Mouse (Mus musculus) liver, embryonic 14.5 days (tissue): ENCODE data around the gene Hoxa6. TPM values are rescaled to one million over a fixed set of nuclear protein-coding genes. Genes with fewer than 3 reads are reported as not detected.

Experiments used
- ATAC-seq: fragments of 200-750 bp; cut with Nextera tagmentation; 2 replicates; pipeline ENCODE4 v1.8.0; 2017; ENCODE audit warnings: moderate number of reproducible peaks, mild to moderate bottlenecking, moderate library complexity; ENCODE audit not compliant: insufficient read depth
- DNase-seq, 3 experiments: peaks; one replicate each; pipeline ENCODE4 v3.0.0-alpha.2; 2012 to 2013; ENCODE audit warnings: low read depth in 3 of 3, low spot score in 3 of 3
- H3K27ac ChIP-seq: fragments of 300-500 bp; sonication (generic); 2 replicates; pipeline ENCODE4 v1.5.1; 2014; ENCODE audit warnings: moderate library complexity, mild to moderate bottlenecking, control low read depth, inconsistent platforms
- H3K27me3 ChIP-seq: fragments of 300-500 bp; sonication (generic); 2 replicates; pipeline ENCODE4 v1.6.1; 2014; ENCODE audit warnings: mild to moderate bottlenecking, low read length, moderate library complexity; ENCODE audit not compliant: control insufficient read depth, insufficient read depth
- H3K36me3 ChIP-seq: fragments of 300-500 bp; sonication (generic); replicated peaks from 2 replicates; pipeline ENCODE4 v1.6.1; 2014; ENCODE audit warnings: low read depth; ENCODE audit not compliant: control insufficient read depth, insufficient read depth
- H3K4me1 ChIP-seq, 2 experiments: fragments of 200-500 bp in 1 of 2; fragments of 300-500 bp in 1 of 2; sonication (generic) in 1 of 2; replicated peaks; 2 replicates each; pipeline ENCODE4 v1.6.1; 2012 to 2014; ENCODE audit warnings: antibody characterized with exemption in 1 of 2, inconsistent platforms in 1 of 2, low read length in 1 of 2; ENCODE audit not compliant: control insufficient read depth in 2 of 2, insufficient read depth in 2 of 2
- H3K4me2 ChIP-seq: fragments of 300-500 bp; sonication (generic); 2 replicates; pipeline ENCODE4 v1.6.1; 2014; ENCODE audit warnings: low read depth, mild to moderate bottlenecking, control low read depth, moderate library complexity
- H3K4me3 ChIP-seq, 2 experiments: fragments of 200-500 bp in 1 of 2; fragments of 300-500 bp in 1 of 2; sonication (generic) in 1 of 2; 2 replicates each; pipeline ENCODE4 v1.5.1; 2012 to 2014; ENCODE audit warnings: low read depth in 2 of 2, low read length in 2 of 2, mild to moderate bottlenecking in 2 of 2, control low read depth in 1 of 2, inconsistent platforms in 1 of 2, moderate library complexity in 1 of 2; ENCODE audit not compliant: insufficient read depth in 1 of 2
- H3K9ac ChIP-seq: fragments of 300-500 bp; sonication (generic); replicated peaks from 2 replicates; pipeline ENCODE4 v1.6.1; 2014; ENCODE audit warnings: mild to moderate bottlenecking, control low read depth, moderate library complexity
- H3K9me3 ChIP-seq: fragments of 300-500 bp; sonication (generic); 2 replicates; pipeline ENCODE4 v1.6.1; 2016; ENCODE audit warnings: low read length, mixed read lengths; ENCODE audit not compliant: control insufficient read depth
- CTCF ChIP-seq: IDR thresholded peaks from 2 replicates; pipeline ENCODE4 v1.5.1; 2016; ENCODE audit warnings: antibody characterized with exemption, low read depth, control low read depth
- EP300 ChIP-seq: IDR thresholded peaks from 2 replicates; pipeline ENCODE4 v1.6.1; 2016; ENCODE audit warnings: antibody characterized with exemption, low read depth
- WGBS: fragments of 180-500 bp; shearing (Covaris S2); extraction: QIAGEN DNeasy Blood & Tissue Kit; methylation state at CpG from one replicate; pipeline ENCODE4 v1.1.7; 2014; ENCODE audit not compliant: insufficient replicate concordance; 5-methylcytosine and 5-hydroxymethylcytosine counted together
- polyA plus RNA-seq, 2 experiments: library from polyadenylated mRNA; depleted of rRNA in 1 of 2; stranded (reverse) in 1 of 2; unstranded in 1 of 2; fragments of >200 nt; fragmentation: Nextera tagmentation in 1 of 2; extraction: Ambion mirVana in 1 of 2; gene quantifications; 2 replicates each; pipeline versions ENCODE4 v1.2.1 to v1.2.3; 2012 to 2014

Gene Hoxa6
- polyA plus RNA-seq, 2 experiments, result not detected

- Histone ChIP-seq H3K36me3 (no peaks in the 10 kb centered on the region), H3K9me3 (no peaks in the 10 kb centered on the region), H3K9ac (no peak overlapping the region), H3K4me3 (no peak overlapping the region), H3K4me1 (no peaks in the 10 kb centered on the region), H3K27ac (no peak overlapping the region), H3K4me2 (no peak overlapping the region), H3K27me3 (peaks cover 98% of the 10 kb centered on the region)
- 1% methylated on average over 23 of the region's 23 CpGs for WGBS
- DNase-seq, result no peak
- no peak for ATAC-seq
- TF ChIP-seq EP300 (no peak), CTCF (no peak)
Observed at GRCm38 (mm10) chr6:52247766-52248637, 39.5 kb upstream of the Hoxa6 start.

- 1% methylated on average over 3 of the region's 3 CpGs for WGBS
- no peak for TF ChIP-seq CTCF
- no peak for TF ChIP-seq EP300
- Histone ChIP-seq H3K9me3 (no peaks in the 10 kb centered on the region), H3K4me1 (no peaks in the 10 kb centered on the region), H3K4me3 (no peak overlapping the region), H3K9ac (no peak overlapping the region), H3K27ac (no peak overlapping the region), H3K36me3 (no peaks in the 10 kb centered on the region), H3K27me3 (peaks cover 98% of the 10 kb centered on the region), H3K4me2 (no peak overlapping the region)
- ATAC-seq (no peak), DNase-seq (no peak)
Observed at GRCm38 (mm10) chr6:52246916-52247315, 38.4 kb upstream of the Hoxa6 start.

GRCm38 (mm10) chr6:52246403-52246803, 37.9 kb upstream of the Hoxa6 start:
- no peaks in the 10 kb centered on the region for H3K4me1 ChIP-seq
- ATAC-seq, result no peak
- H3K4me2 ChIP-seq, result no peak overlapping the region
- H3K36me3 ChIP-seq, result no peaks in the 10 kb centered on the region
- H3K9ac ChIP-seq, result no peak overlapping the region
- WGBS, result under 1% methylated on average over 26 of the region's 26 CpGs
- DNase-seq, result no peak
- no peak overlapping the region for H3K4me3 ChIP-seq
- peaks cover 98% of the 10 kb centered on the region for H3K27me3 ChIP-seq
- H3K9me3 ChIP-seq, result no peaks in the 10 kb centered on the region
- H3K27ac ChIP-seq, result no peak overlapping the region
- no peak for TF ChIP-seq CTCF
- no peak for TF ChIP-seq EP300

- no peaks in the 10 kb centered on the region for H3K9me3 ChIP-seq
- no peak for DNase-seq
- no peak for TF ChIP-seq EP300
- no peak for TF ChIP-seq CTCF
- no peaks in the 10 kb centered on the region for H3K36me3 ChIP-seq
- H3K9ac ChIP-seq, result no peak within 1 kb of the TSS
- peaks cover 98% of the 10 kb centered on the region for H3K27me3 ChIP-seq
- ATAC-seq, result no peak
- no peak within 1 kb of the TSS for H3K4me3 ChIP-seq
- 4% methylated on average over 20 of the region's 20 CpGs for WGBS
- H3K27ac ChIP-seq, result no peak within 1 kb of the TSS
- H3K4me1 ChIP-seq, result no peaks in the 10 kb centered on the region
- no peak within 1 kb of the TSS for H3K4me2 ChIP-seq
Observed at GRCm38 (mm10) chr6:52245757-52246142, 37.2 kb upstream of the Hoxa6 start, which contains the start of gene Hoxa11. Gene Hoxa11 (minus strand): TSS chr6:52245810.

GRCm38 (mm10) chr6:52245040-52245756, 36.7 kb upstream of the Hoxa6 start:
- H3K4me2 ChIP-seq, result no peak overlapping the region
- H3K27me3 ChIP-seq, result peaks cover 100% of the 10 kb centered on the region
- DNase-seq (no peak), ATAC-seq (no peak)
- no peak overlapping the region for H3K9ac ChIP-seq
- H3K4me1 ChIP-seq, result no peaks in the 10 kb centered on the region
- no peak for TF ChIP-seq EP300
- no peak overlapping the region for H3K27ac ChIP-seq
- 1% methylated on average over 71 of the region's 71 CpGs for WGBS
- H3K4me3 ChIP-seq, result no peak overlapping the region
- H3K9me3 ChIP-seq, result no peaks in the 10 kb centered on the region
- no peaks in the 10 kb centered on the region for H3K36me3 ChIP-seq
